Mouse (Mus musculus) macrophage (primary cell): ENCODE measurements around the gene Dll3. TPM values are rescaled to one million over a fixed set of nuclear protein-coding genes. Genes with fewer than 3 reads are reported as not detected.

Experiments
- H3K27ac ChIP-seq: fragments of 350-480 bp; formaldehyde crosslinking; 2 replicates; pipeline ENCODE4 v1.9.0; 2021
- H3K36me3 ChIP-seq: fragments of 350-480 bp; formaldehyde crosslinking; 2 replicates; pipeline ENCODE4 v1.9.0; 2021; ENCODE audit errors: inconsistent target
- H3K4me3 ChIP-seq: fragments of 350-480 bp; formaldehyde crosslinking; 2 replicates; pipeline ENCODE4 v1.9.0; 2021; ENCODE audit errors: inconsistent target
- H3K79me2 ChIP-seq: fragments of 350-480 bp; formaldehyde crosslinking; 2 replicates; pipeline ENCODE4 v1.9.0; 2021; ENCODE audit errors: inconsistent target
- WGBS: methylation state at CpG from one replicate; pipeline ENCODE4 v1.1.7; 2026; ENCODE audit warnings: inconsistent platforms; ENCODE audit not compliant: missing documents; 5-methylcytosine and 5-hydroxymethylcytosine counted together
- polyA plus RNA-seq: library from polyadenylated mRNA; stranded (reverse); fragments of 250-400 nt; gene quantifications from 3 replicates; pipeline ENCODE4 v1.2.4, GENCODE M21; 2018; ENCODE audit warnings: inconsistent platforms

Gene Dll3
- polyA plus RNA-seq, 1 experiment from 2014 or later: not detected

DNA sequence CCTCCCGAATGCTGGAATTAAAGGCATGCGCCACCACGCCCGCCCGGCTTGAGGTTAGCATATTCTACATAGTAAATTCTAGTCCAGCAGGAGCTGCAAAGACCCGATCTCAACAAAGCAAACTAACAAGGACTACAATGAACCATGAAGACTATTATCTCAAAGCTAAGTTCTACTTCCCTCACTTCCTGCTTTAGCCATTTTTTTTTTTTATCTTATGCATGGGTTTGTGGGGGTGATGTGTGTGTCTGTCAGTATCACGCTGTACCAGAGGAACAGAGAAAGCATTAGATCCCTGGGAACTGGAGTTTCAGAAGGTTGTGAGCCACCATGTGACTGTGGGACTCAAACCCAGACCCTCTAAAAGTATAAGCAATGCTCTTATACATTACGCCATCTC, 23.3 kb upstream of the Dll3 start:
- 92% methylated on average over 8 of the region's 8 CpGs for WGBS
- Histone ChIP-seq H3K36me3 (peaks cover 81% of the 10 kb centered on the region), H3K27ac (no peak overlapping the region), H3K79me2 (peaks cover under 1% of the 10 kb centered on the region; the same call in 1 of the 2 replicates), H3K4me3 (no peak overlapping the region)

DNA sequence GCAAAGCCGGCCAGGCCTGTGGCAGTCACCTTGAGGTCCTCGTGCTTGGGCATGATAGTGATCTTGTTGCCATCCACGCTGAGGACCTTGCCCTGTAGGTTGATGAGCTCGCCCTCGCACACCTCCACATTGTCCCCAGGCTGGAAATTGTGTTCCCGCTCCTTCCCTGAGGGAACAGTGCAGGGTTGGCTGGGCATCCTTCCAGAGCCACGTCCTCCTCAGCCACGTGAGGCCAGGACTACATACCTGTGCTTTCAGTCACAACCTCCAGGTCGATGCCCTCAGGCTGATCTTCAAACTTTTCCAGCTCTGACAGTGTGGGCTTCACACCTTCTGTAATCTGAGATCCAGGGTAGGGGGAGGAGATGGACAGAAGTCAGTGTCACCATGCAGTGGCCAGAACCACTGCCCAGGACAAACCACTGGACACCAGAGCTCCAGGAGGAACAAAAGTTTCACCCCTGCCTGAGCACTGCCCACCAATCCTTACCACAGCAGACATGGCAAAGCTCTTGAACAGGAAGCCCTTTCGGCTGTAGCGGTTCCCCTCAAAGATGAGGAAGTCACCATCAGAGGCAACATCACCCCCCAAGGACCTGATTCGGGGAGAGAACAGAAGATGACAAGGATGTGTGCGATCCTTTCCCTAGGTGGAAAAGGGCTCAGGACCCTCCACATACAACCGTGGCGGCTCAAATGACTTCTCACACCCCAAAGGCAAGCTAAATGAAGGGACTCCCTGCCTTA, 20.1 kb upstream of the Dll3 start:
- no peak overlapping the region for H3K4me3 ChIP-seq
- H3K79me2 ChIP-seq: no peaks in the 10 kb centered on the region
- WGBS: 56% methylated on average over 14 of the region's 15 CpGs
- peaks cover 87% of the 10 kb centered on the region for H3K36me3 ChIP-seq
- H3K27ac ChIP-seq: no peak overlapping the region

DNA sequence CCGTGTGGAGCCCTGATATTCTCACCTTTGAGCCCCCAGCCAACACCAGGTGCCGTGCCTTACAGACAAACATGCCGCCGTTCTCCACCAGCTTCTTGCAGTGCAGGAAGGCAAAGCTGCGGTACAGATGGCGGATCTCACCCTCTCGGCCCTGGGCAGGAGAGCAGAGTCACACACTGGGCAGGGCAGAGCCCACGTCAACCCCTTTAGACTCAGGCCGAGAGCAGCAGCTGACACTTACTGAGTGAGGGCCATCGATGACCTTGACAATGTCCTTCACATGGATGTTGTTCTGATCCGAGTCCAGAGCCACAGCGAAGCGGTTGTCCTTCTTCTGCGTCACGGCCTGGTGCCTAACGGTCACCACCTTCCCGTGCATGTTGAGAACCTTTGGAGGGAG, 16.7 kb upstream of the Dll3 start:
- Histone ChIP-seq H3K36me3 (peaks cover 81% of the 10 kb centered on the region), H3K79me2 (no peaks in the 10 kb centered on the region), H3K4me3 (no peak overlapping the region), H3K27ac (no peak overlapping the region)
- WGBS: 96% methylated on average over 17 of the region's 17 CpGs

DNA sequence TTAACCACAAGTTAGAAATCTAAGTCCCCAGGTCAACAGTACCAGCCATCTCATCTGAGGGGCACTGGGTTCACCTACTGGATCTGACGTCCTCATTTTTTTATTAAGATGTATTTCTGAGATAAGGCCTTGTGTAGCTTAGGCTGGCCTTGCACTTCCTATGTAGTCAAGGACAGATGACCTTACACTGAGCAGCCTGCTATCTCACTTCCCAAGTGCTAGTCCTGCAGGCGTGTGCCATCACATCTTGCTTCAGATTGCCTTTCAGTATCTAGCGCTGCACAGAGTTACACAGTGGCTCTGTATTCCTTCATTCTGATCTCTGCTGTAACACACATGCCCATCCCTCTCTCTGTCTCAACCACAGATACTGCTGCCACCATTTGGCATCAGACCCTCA, 16.0 kb upstream of the Dll3 start:
- no peak overlapping the region for H3K27ac ChIP-seq
- no peak overlapping the region for H3K4me3 ChIP-seq
- no peaks in the 10 kb centered on the region for H3K79me2 ChIP-seq
- H3K36me3 ChIP-seq: peaks cover 74% of the 10 kb centered on the region
- 91% methylated on average over 3 of the region's 3 CpGs for WGBS

DNA sequence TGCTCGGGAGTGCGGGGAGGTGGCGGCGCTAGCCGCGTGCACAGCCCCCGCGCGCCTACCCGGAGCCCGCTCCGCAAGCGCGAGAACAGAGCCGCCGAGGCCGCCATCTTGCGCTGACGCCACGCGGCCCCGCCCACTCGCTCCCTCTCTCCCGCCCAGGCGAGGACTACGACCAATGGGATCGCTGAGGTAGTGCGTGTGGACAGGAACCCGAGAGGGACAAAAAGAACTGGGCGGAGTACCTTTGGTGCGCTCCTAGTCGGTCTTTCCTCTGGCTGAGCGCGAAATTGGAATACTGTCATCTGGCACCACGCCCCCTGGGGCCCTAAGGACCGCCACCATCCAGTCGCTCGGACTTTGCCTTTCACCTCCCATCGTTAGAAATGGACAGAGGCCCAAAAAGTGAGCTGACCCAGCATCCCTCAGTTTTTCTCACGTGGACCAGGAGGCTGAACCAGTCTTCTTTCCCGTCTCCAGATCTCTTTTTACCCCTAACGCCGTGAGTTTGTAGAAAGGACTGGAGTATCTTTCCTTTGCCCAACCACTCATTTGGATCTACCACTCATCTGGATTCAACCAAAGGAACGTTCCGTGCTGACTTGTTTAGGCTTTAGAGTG, 10.0 kb upstream of the Dll3 start, which contains the start of gene Timm50:
TSS of gene Timm50 (minus strand) at position 147 of the 618 bp plus-strand sequence.
- peaks cover 14% of the 10 kb centered on the region for H3K79me2 ChIP-seq
- peak within 1 kb of the TSS; percentile 100 for H3K4me3 ChIP-seq
- peak within 1 kb of the TSS; percentile 32 for H3K27ac ChIP-seq
- peaks cover 33% of the 10 kb centered on the region for H3K36me3 ChIP-seq
- WGBS: under 1% methylated on average over 42 of the region's 45 CpGs

DNA sequence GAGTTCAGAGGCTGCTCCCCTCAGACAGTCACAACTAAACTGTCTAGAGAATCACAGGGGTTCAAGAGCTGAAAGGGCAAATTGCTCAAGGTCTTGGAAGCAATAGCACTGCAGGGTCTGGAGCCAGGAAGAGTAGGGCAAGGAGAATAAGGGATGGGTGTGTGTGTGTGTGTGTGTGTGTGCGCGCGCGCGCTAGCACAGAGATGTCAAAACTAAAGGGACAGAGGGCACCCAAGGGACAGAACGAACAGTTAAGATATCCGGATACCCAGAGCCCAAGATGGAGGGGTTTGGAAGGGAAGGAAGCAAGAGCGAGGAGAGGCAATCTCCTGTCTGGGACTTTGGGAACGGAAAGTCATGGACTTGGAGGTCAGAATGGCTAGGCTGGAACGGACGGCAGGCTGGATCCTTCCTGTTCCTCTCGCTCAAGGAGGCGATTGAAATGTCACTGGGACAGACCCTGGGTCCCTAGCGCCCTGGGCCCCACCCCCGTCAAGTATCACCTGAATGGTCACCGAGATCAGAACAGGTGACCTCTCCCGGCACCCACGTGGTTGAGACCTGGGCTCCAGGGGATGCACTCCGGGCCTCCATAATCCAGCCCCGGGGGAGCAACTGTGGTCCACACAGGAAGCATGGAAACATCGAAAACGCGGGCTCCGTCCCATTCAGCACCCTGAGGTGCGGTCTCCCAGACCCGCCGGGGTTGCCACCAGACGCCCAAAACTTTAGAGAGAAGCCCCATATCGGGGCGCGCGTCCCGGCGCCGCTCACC, 9.3 kb upstream of the Dll3 start:
- peaks cover 33% of the 10 kb centered on the region for H3K36me3 ChIP-seq
- H3K4me3 ChIP-seq: peak overlapping the region; percentile 100
- H3K27ac ChIP-seq: peak overlapping the region; percentile 32
- H3K79me2 ChIP-seq: peaks cover 14% of the 10 kb centered on the region
- 6% methylated on average over 35 of the region's 35 CpGs for WGBS

DNA sequence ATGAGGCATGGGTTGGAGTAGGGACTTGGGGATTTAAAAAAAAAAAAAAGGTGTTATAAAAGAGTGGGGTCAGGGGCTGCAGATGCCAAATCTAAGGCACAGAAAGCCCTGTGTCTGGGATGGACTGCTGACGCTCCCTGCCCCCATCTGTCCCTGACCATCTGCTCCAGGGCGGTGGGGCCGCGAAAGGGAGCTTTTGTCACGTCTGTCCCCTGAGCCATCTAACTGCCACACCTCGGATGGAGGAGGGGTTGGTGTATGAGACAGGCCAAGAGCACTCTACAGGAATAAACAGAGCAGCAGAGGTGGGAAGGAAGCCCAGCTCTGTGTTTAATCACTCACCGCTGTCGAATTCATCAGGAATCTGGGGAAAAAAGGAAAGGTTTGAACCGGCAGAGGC, 7.7 kb upstream of the Dll3 start:
- WGBS: 94% methylated on average over 9 of the region's 9 CpGs

DNA sequence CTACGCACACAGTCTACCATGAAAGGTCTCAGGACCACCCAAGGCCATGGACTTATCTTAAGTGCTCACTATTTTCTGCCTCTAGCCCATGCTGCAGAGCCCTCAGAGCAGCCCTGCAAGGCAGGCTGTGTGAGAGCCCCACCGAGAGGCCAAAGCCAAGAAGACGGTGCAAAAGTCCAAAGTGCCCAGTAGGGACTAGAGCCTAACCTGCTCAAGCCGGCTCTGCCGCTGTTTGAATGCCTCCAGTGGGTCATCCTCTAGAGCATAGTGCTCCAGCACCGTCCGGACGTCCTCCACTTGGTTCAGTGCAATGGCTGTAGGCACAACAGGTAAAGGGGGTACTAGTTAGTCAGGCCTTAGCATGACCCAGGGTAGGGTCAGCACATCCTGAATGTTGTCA, 4.2 kb upstream of the Dll3 start:
- Histone ChIP-seq H3K27ac (no peak overlapping the region), H3K4me3 (no peak overlapping the region), H3K36me3 (peaks cover 33% of the 10 kb centered on the region), H3K79me2 (peaks cover 9% of the 10 kb centered on the region)
- WGBS: 100% methylated on average over 8 of the region's 8 CpGs

More for the DNA sequence above, 7.7 kb upstream of the Dll3 start:
- Histone ChIP-seq H3K79me2 (peaks cover 14% of the 10 kb centered on the region), H3K27ac (no peak overlapping the region), H3K4me3 (no peak overlapping the region), H3K36me3 (peaks cover 33% of the 10 kb centered on the region)

DNA sequence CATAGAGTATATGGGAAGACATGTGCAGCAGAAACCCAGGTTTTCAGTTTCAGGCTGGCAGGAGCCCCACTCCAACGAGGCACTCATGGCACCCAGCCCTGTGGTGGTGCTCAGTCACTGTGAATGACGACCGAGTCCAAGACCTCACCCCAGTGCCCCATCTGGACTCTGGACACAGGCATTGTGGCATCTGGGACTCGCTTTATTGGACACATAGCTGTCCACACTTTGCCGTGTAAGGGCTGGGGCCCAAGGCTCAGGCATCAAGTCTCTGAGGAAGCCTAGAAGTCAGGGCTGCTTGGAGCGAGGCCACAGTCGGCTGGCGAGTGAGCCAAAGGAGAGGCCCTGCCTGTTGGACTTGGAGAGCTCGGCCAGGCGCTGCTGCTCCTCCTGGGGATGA, 3.6 kb upstream of the Dll3 start:
- H3K36me3 ChIP-seq: peaks cover 33% of the 10 kb centered on the region
- 87% methylated on average over 10 of the region's 10 CpGs for WGBS
- H3K4me3 ChIP-seq: no peak overlapping the region
- H3K27ac ChIP-seq: no peak overlapping the region
- peaks cover 3% of the 10 kb centered on the region for H3K79me2 ChIP-seq

DNA sequence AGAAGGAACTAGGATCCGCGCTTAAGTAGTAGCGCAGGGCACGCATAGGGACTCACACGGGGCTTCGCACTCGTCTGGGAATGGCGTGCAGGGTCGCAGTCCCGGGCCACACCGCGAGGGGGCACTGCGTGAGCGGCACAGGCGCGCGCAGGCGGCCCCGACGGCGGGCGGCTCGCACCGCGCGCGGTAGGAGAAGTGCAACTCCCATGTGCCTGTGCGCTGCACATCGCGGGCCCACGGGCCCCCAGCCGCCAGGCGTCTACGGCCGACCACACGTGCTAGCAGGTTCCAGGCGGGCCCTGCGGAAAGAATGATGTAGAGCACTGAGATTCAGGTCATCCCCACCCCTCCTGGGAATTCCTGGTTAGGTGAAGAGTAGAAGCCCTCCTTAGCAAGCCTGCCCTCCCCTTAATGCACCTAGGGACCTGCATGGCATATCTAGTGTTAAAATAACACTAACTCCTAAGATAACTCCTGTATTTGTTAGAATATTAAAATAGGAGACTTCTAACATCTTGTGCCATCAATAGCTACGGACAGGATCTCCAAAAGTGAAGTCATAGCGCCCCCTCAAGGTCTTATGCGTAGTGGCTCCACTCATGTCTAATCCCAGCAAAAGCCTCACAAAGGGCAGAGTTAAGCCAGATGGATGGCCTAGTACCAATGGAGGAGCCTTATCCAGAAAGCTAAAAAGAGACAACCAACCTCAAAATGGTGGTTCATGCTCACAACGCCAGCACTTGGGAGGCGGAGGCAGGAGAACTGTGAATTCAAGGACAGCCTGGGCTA, 3.0 kb downstream of the Dll3 start:
- H3K27ac ChIP-seq: no peak overlapping the region
- no peaks in the 10 kb centered on the region for H3K79me2 ChIP-seq
- H3K36me3 ChIP-seq: no peaks in the 10 kb centered on the region
- 30% methylated on average over 41 of the region's 43 CpGs for WGBS
- no peak overlapping the region for H3K4me3 ChIP-seq

DNA sequence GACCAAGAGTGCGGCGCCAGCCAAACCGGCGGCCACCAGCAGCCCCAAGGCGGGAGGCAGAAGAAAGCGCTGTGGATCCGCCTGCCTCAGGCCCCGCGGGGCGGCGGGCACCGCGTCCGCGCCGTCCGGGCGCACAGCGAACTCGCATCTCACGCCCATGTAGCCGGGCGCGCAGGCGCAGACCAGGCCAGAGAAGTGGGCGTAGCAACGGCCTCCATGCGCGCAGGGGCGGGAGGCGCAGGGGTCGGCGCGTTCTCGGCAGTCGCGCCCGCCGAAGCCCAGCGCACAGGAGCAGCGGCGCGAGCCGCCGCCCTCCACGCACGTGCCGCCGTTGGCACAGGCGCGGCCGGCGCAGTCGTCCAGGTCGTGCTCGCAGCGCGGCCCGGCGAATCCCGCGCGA, 7.6 kb downstream of the Dll3 start:
- Histone ChIP-seq H3K79me2 (no peaks in the 10 kb centered on the region), H3K27ac (no peak overlapping the region), H3K4me3 (no peak overlapping the region), H3K36me3 (no peaks in the 10 kb centered on the region)
- 5% methylated on average over 49 of the region's 63 CpGs for WGBS

DNA sequence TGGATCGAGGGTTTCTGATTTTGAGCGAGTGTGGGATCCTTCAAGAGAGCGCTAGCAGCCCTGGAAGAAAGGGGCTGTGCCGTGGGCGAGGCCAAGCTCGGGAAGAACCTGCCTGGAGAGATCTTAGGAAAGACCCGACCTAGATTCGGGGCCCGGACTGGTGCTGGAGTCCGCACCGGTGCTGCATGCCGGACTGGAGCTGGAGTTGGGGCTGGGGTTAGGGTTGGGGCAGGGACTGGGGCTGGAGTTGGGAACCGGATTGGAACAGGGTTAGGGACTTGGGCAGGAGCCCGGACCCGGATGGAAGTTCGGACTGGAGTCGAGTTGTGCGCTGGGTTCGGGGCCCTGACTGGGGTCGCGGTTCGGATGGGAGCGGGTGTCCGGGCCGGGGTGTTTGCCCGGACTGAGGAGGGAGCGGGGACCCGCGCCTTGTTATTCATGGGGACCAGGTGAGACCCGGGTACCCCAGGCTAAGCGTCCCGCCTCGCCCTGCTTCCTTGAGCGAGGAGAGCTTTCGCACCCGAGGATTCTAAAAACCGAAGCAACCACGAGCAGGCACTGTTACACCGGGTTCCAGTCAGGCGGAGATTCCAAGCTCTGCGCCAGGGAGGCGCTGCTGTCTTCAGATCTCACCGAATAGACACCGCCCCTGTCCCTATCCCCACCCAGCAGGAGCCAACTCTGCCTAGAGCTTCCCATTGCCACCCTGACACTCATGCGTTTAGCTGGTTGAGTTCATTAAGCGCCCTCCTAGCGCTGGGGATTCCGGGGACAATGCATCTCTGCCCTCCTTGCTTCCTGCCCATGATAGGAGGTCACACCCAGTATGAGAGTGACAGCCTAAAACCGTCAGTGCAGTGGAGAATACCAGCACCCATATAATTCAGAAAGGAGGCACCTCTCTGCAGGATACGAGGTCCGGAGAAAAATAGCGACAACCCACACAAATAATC, 11.1 kb downstream of the Dll3 start, which contains the start of gene Selenov:
TSS of gene Selenov (minus strand) at position 549 of the 953 bp plus-strand sequence.
- no peaks in the 10 kb centered on the region for H3K36me3 ChIP-seq
- no peak within 1 kb of the TSS for H3K4me3 ChIP-seq
- H3K79me2 ChIP-seq: no peaks in the 10 kb centered on the region
- WGBS: 5% methylated on average over 51 of the region's 52 CpGs
- H3K27ac ChIP-seq: no peak within 1 kb of the TSS

DNA sequence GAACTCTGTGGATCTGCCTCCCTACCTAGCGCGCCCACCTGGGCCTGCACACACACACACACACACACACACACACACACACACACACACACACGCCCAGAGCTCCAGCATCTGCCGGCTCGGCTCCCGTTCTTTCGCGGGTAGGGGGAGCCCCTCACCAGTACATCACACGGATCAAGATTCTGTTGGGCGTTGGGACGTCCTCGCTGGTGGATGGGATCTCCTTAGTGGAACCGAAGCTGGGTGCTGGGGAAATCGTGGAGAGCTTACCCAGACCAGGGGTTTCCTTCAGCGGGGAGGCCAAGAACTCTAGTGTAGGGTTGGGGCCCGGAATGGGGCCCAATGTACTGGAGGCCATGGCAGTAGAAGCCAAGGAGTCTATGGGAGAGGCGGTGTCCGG, 11.9 kb downstream of the Dll3 start:
- H3K79me2 ChIP-seq: no peaks in the 10 kb centered on the region
- no peak overlapping the region for H3K4me3 ChIP-seq
- H3K27ac ChIP-seq: no peak overlapping the region
- 5% methylated on average over 13 of the region's 18 CpGs for WGBS
- no peaks in the 10 kb centered on the region for H3K36me3 ChIP-seq
